Mouse (Mus musculus) liver, postnatal 0 days (tissue): ENCODE results near the gene Pclo. TPM values are rescaled to one million over a fixed set of nuclear protein-coding genes. Genes with fewer than 3 reads are reported as not detected.

Source experiments
- ATAC-seq: fragments of 200-750 bp; cut with Nextera tagmentation; 2 replicates; pipeline ENCODE4 v1.8.0; 2017; ENCODE audit warnings: mild to moderate bottlenecking, moderate library complexity
- DNase-seq: peaks from one replicate; pipeline ENCODE4 v3.0.0-alpha.2; 2016
- H3K27ac ChIP-seq: fragments of 300-500 bp; sonication (generic); 2 replicates; pipeline ENCODE4 v1.5.1; 2014; ENCODE audit warnings: antibody characterized with exemption, moderate library complexity, mild to moderate bottlenecking, low read depth
- H3K27me3 ChIP-seq: fragments of 300-500 bp; sonication (generic); 2 replicates; pipeline ENCODE4 v1.6.1; 2014; ENCODE audit warnings: low read length, control low read depth, mixed read lengths; ENCODE audit not compliant: insufficient read depth
- H3K36me3 ChIP-seq: fragments of 300-500 bp; sonication (generic); replicated peaks from 2 replicates; pipeline ENCODE4 v1.6.1; 2014; ENCODE audit warnings: mild to moderate bottlenecking, control low read depth, low read length, moderate library complexity, mixed read lengths; ENCODE audit not compliant: insufficient read depth
- H3K4me1 ChIP-seq: fragments of 300-500 bp; sonication (generic); 2 replicates; pipeline ENCODE4 v1.6.1; 2014; ENCODE audit warnings: antibody characterized with exemption, mild to moderate bottlenecking, control low read depth; ENCODE audit not compliant: insufficient read depth
- H3K4me2 ChIP-seq: fragments of 300-500 bp; sonication (generic); 2 replicates; pipeline ENCODE4 v1.6.1; 2014; ENCODE audit warnings: low read depth, mild to moderate bottlenecking, low read length, moderate library complexity, mixed read lengths
- H3K4me3 ChIP-seq: fragments of 300-500 bp; sonication (generic); 2 replicates; pipeline ENCODE4 v1.5.1; 2014; ENCODE audit warnings: low read depth, low read length
- H3K9ac ChIP-seq: fragments of 300-500 bp; sonication (generic); replicated peaks from 2 replicates; pipeline ENCODE4 v1.6.1; 2014; ENCODE audit warnings: mild to moderate bottlenecking, moderate library complexity
- H3K9me3 ChIP-seq: fragments of 300-500 bp; sonication (generic); 2 replicates; pipeline ENCODE4 v1.6.1; 2016; ENCODE audit warnings: mild to moderate bottlenecking, control low read depth, low read length, mixed read lengths
- CTCF ChIP-seq: sonication (generic); IDR thresholded peaks from 2 replicates; pipeline ENCODE4 v1.5.1; 2016; ENCODE audit warnings: antibody characterized with exemption, low read depth
- EP300 ChIP-seq: IDR thresholded peaks from 2 replicates; pipeline ENCODE4 v1.6.1; 2016; ENCODE audit warnings: antibody characterized with exemption, low read depth, mild to moderate bottlenecking
- WGBS: fragments of 180-500 bp; shearing (Covaris S2); extraction: QIAGEN DNeasy Blood & Tissue Kit; methylation state at CpG from one replicate; pipeline ENCODE4 v1.1.7; 2014; ENCODE audit not compliant: insufficient replicate concordance; 5-methylcytosine and 5-hydroxymethylcytosine counted together
- polyA plus RNA-seq: library from polyadenylated mRNA; unstranded; fragments of >200 nt; fragmentation: Nextera tagmentation; extraction: Ambion mirVana; gene quantifications from 2 replicates; pipeline ENCODE4 v1.2.1, GENCODE M21; 2015

The Pclo gene
- polyA plus RNA-seq, 1 experiment from 2014 or later: not detected

- Histone ChIP-seq H3K4me3 (no peak overlapping the region), H3K4me1 (no peaks in the 10 kb centered on the region), H3K27me3 (no peaks in the 10 kb centered on the region), H3K9ac (no peak overlapping the region), H3K36me3 (no peaks in the 10 kb centered on the region), H3K27ac (no peak overlapping the region), H3K4me2 (no peak overlapping the region), H3K9me3 (no peaks in the 10 kb centered on the region)
- 54% methylated on average over 2 of the region's 2 CpGs for WGBS
- no peak for DNase-seq
- TF ChIP-seq EP300 (no peak), CTCF (no peak)
- no peak for ATAC-seq
These were observed 80.8 kb downstream of the Pclo start for GRCm38 (mm10) chr5:14595426-14596013.

GRCm38 (mm10) chr5:14608318-14608717 is 93.6 kb downstream of the Pclo start:
- H3K4me1 ChIP-seq: no peaks in the 10 kb centered on the region
- no peaks in the 10 kb centered on the region for H3K9me3 ChIP-seq
- H3K9ac ChIP-seq: no peak overlapping the region
- TF ChIP-seq CTCF (no peak), EP300 (no peak)
- no peak for ATAC-seq
- H3K27me3 ChIP-seq: no peaks in the 10 kb centered on the region
- H3K4me3 ChIP-seq: no peak overlapping the region
- no peak overlapping the region for H3K27ac ChIP-seq
- WGBS: 45% methylated on average over 1 of the region's 1 CpGs
- no peaks in the 10 kb centered on the region for H3K36me3 ChIP-seq
- no peak for DNase-seq
- H3K4me2 ChIP-seq: no peak overlapping the region

- no peaks in the 10 kb centered on the region for H3K36me3 ChIP-seq
- no peak for DNase-seq
- no peaks in the 10 kb centered on the region for H3K9me3 ChIP-seq
- ATAC-seq: no peak
- H3K4me3 ChIP-seq: no peak overlapping the region
- H3K27ac ChIP-seq: no peak overlapping the region
- H3K9ac ChIP-seq: no peak overlapping the region
- H3K4me2 ChIP-seq: no peak overlapping the region
- TF ChIP-seq CTCF (no peak), EP300 (no peak)
- WGBS: 76% methylated on average over 7 of the region's 7 CpGs
- no peaks in the 10 kb centered on the region for H3K4me1 ChIP-seq
- no peaks in the 10 kb centered on the region for H3K27me3 ChIP-seq
These were observed 106.4 kb downstream of the Pclo start for GRCm38 (mm10) chr5:14621146-14621545.

- H3K9me3 ChIP-seq: no peaks in the 10 kb centered on the region
- H3K27me3 ChIP-seq: no peaks in the 10 kb centered on the region
- H3K4me1 ChIP-seq: no peaks in the 10 kb centered on the region
- WGBS: 52% methylated on average over 7 of the region's 7 CpGs
- ATAC-seq (no peak), DNase-seq (no peak)
- H3K27ac ChIP-seq: no peak overlapping the region
- TF ChIP-seq EP300 (no peak), CTCF (no peak)
- H3K36me3 ChIP-seq: no peaks in the 10 kb centered on the region
- no peak overlapping the region for H3K9ac ChIP-seq
- H3K4me2 ChIP-seq: no peak overlapping the region
- no peak overlapping the region for H3K4me3 ChIP-seq
These were observed 108.6 kb downstream of the Pclo start for GRCm38 (mm10) chr5:14623360-14623759.

GRCm38 (mm10) chr5:14641260-14641659 is 126.5 kb downstream of the Pclo start:
- WGBS: 78% methylated on average over 1 of the region's 1 CpGs
- Histone ChIP-seq H3K27ac (no peak overlapping the region), H3K4me2 (no peak overlapping the region), H3K9me3 (no peaks in the 10 kb centered on the region), H3K4me1 (no peaks in the 10 kb centered on the region), H3K9ac (no peak overlapping the region), H3K27me3 (no peaks in the 10 kb centered on the region), H3K4me3 (no peak overlapping the region), H3K36me3 (no peaks in the 10 kb centered on the region)
- no peak for ATAC-seq
- TF ChIP-seq CTCF: no peak
- TF ChIP-seq EP300: no peak
- DNase-seq: no peak

GRCm38 (mm10) chr5:14645856-14646255 is 131.1 kb downstream of the Pclo start:
- Histone ChIP-seq H3K9ac (no peak overlapping the region), H3K27me3 (no peaks in the 10 kb centered on the region), H3K27ac (no peak overlapping the region), H3K4me2 (no peak overlapping the region), H3K4me1 (no peaks in the 10 kb centered on the region), H3K4me3 (no peak overlapping the region), H3K36me3 (no peaks in the 10 kb centered on the region), H3K9me3 (no peaks in the 10 kb centered on the region)
- TF ChIP-seq CTCF (no peak), EP300 (no peak)
- 74% methylated on average over 3 of the region's 3 CpGs for WGBS
- DNase-seq: no peak
- ATAC-seq: no peak

- TF ChIP-seq CTCF: no peak
- no peak for TF ChIP-seq EP300
- Histone ChIP-seq H3K9me3 (no peaks in the 10 kb centered on the region), H3K27ac (no peak overlapping the region), H3K27me3 (no peaks in the 10 kb centered on the region), H3K36me3 (no peaks in the 10 kb centered on the region), H3K9ac (no peak overlapping the region), H3K4me2 (no peak overlapping the region), H3K4me3 (no peak overlapping the region), H3K4me1 (no peaks in the 10 kb centered on the region)
- DNase-seq: no peak
- WGBS: 69% methylated on average over 1 of the region's 1 CpGs
- no peak for ATAC-seq
These were observed 145.9 kb downstream of the Pclo start for GRCm38 (mm10) chr5:14660637-14661036.
